Mouse (Mus musculus) kidney, adult 2 months (tissue): ENCODE measurements at regions not wholly inside any gene's neighbourhood (a gene's known extent, or its start where the extent isn't known, plus 50 kb on each side); places are given as distances from the start of the nearest gene placed in this dataset.

ENCODE experiments used
- CTCF ChIP-seq: fragments of 200-500 bp; conservative IDR thresholded peaks from 2 replicates; pipeline ENCODE4 v1.5.1; 2011; ENCODE audit warnings: low read depth, mild to moderate bottlenecking, control low read depth, low read length, moderate library complexity, mixed read lengths; ENCODE audit not compliant: insufficient read depth, insufficient read length
- POLR2A ChIP-seq: fragments of 200-500 bp; IDR thresholded peaks from one replicate; pipeline ENCODE4 v1.6.1; 2011; ENCODE audit warnings: low read depth, low read length, control low read depth

- no peak for TF ChIP-seq CTCF
- no peak for TF ChIP-seq POLR2A
These were observed 1271.2 kb downstream of the Synb start for GRCm38 (mm10) chr14:68022925-68023324.
